Mouse (Mus musculus) inflammation-experienced regulatory T-cells, adult 16 weeks (primary cell): ENCODE data around the gene Trim13. TPM values are rescaled to one million over a fixed set of nuclear protein-coding genes. Genes with fewer than 3 reads are reported as not detected.

Experiments used
- polyA plus RNA-seq: library from polyadenylated mRNA; unstranded; fragments of 100-300 nt; shearing (Covaris generic); gene quantifications from one replicate; pipeline ENCODE4 v1.2.1, GENCODE M21; 2017

Trim13 gene
- 9.0 TPM for polyA plus RNA-seq

GRCm38 (mm10) chr14:61597968-61598367, at the start of gene Trim13:
Gene Trim13, plus strand, starts transcription at chr14:61598247.

GRCm38 (mm10) chr14:61556289-61557147, 41.5 kb upstream of the Trim13 start, which contains the start of gene Spryd7:
Gene Spryd7, minus strand, starts transcription at chr14:61556886.

GRCm38 (mm10) chr14:61607157-61607556, 9.1 kb downstream of the Trim13 start, which contains the start of gene Kcnrg:
Gene Kcnrg, plus strand, starts transcription at chr14:61607457.

Other genes with a start within 250 kb of the Trim13 start
- gene Ebpl, start 237.8 kb upstream of the Trim13 start, polyA plus RNA-seq, result 15.3 TPM
- 53.9 TPM for gene Kpna3, start 158.4 kb upstream of the Trim13 start, polyA plus RNA-seq
- 11.6 TPM for gene Spryd7, start 41.4 kb upstream of the Trim13 start, polyA plus RNA-seq
- 0.55 TPM for gene Kcnrg, start 9.2 kb downstream of the Trim13 start, polyA plus RNA-seq